9 mouse cellular contexts compared by ENCODE assay signal in genomic region chr16:57754526-57755125, GRCm38 (mm10). TPM values are rescaled to one million over a fixed set of nuclear protein-coding genes. Genes with fewer than 3 reads are reported as not detected.
DNase-seq lines count a peak whose midpoint lies in the region; ATAC-seq and TF ChIP-seq lines count a peak whose summit lies in the region.
"Had no signal": no experiment of that assay in that cellular context is flagged by ENCODE, and none has a peak within 500 bp of the region (broad histone marks: within the 10 kb centered on the region; RNA-seq: fewer than 3 reads in every experiment).

TSS of gene Col8a1 (minus strand) at chr16:57754737.

- WGBS in heart, embryonic 10.5 days = 4% methylated on average over 19 of the region's 19 CpGs
- 2% methylated on average over 19 of the region's 19 CpGs for WGBS in kidney, postnatal 0 days
- 3% methylated on average over 19 of the region's 19 CpGs for WGBS in midbrain, postnatal 0 days

- no peaks in the 10 kb centered on the region for H3K9me3 ChIP-seq in heart, embryonic 10.5 days
- H3K9me3 ChIP-seq in kidney, postnatal 0 days (replicated peaks; ENCODE audit: low read length) = no peaks in the 10 kb centered on the region
- no peaks in the 10 kb centered on the region for H3K9me3 ChIP-seq in midbrain, postnatal 0 days (ENCODE audit: low read length)

- H3K4me2 ChIP-seq in kidney, postnatal 0 days (ENCODE audit: low read length) = peak within 1 kb of the TSS; percentile 62
- H3K4me2 ChIP-seq in midbrain, postnatal 0 days (ENCODE audit: low read depth, low read length, poor library complexity, severe bottlenecking) = peak within 1 kb of the TSS; percentile 88

- peak within 1 kb of the TSS; percentile 28; the same call in 1 of the 2 replicates for H3K9ac ChIP-seq in kidney, postnatal 0 days (ENCODE audit: low read depth, low read length)
- H3K9ac ChIP-seq in midbrain, postnatal 0 days (replicated peaks; ENCODE audit: low read length, poor library complexity, severe bottlenecking) = peak within 1 kb of the TSS; percentile 61

- H3K27ac ChIP-seq in heart, embryonic 10.5 days = peak within 1 kb of the TSS; percentile 56; the same call in 1 of the 2 replicates
- H3K27ac ChIP-seq in kidney, postnatal 0 days = no peak within 1 kb of the TSS
- H3K27ac ChIP-seq in midbrain, postnatal 0 days (ENCODE audit: low read depth, low read length) = peak within 1 kb of the TSS; percentile 8; the same call in 1 of the 2 replicates
- H3K27ac ChIP-seq: macrophage had no signal

- peak; percentile 8 to 21 for DNase-seq in left cerebral cortex, adult 18-20 months (ENCODE audit: low spot score in 2 of 2)
- no peak for DNase-seq in left cerebral cortex, adult 8-10 months (ENCODE audit: low spot score in 2 of 2)
- DNase-seq in cerebellum, postnatal 25 days = peak; percentile 32 to 46
- DNase-seq in heart, embryonic 10.5 days (ENCODE audit: low spot score) = no peak
- peak; percentile 11 for DNase-seq in kidney, postnatal 0 days (ENCODE audit: low spot score)
- no peak for DNase-seq in midbrain, postnatal 0 days (ENCODE audit: low spot score)
- no peak for DNase-seq in layer of hippocampus, postnatal 25 days (ENCODE audit: extremely low spot score in 1 of 2, low spot score in 1 of 2)
- DNase-seq in spleen, postnatal 10 days (ENCODE audit: low spot score in 2 of 2) = no peak

- peaks cover 16% of the 10 kb centered on the region; the same call in 1 of the 2 replicates for H3K4me1 ChIP-seq in heart, embryonic 10.5 days
- 0 out of 2 replicates have a peak, but pooled peaks cover 4% of the 10 kb centered on the region for H3K4me1 ChIP-seq in kidney, postnatal 0 days (replicated peaks; ENCODE audit: insufficient read depth, low read length)
- no peaks in the 10 kb centered on the region for H3K4me1 ChIP-seq in midbrain, postnatal 0 days (ENCODE audit: insufficient read depth, low read length)

- no peaks in the 10 kb centered on the region for H3K36me3 ChIP-seq in heart, embryonic 10.5 days
- no peaks in the 10 kb centered on the region for H3K36me3 ChIP-seq in kidney, postnatal 0 days (ENCODE audit: insufficient read depth, low read length)
- no peaks in the 10 kb centered on the region for H3K36me3 ChIP-seq in midbrain, postnatal 0 days (ENCODE audit: insufficient read depth, low read length)

- TF ChIP-seq CTCF in kidney, postnatal 0 days (IDR thresholded peaks at IDR 0.05; ENCODE audit: low read depth) = no peak
- no peak for TF ChIP-seq CTCF in midbrain, postnatal 0 days (IDR thresholded peaks at IDR 0.05)

- H3K4me3 ChIP-seq in heart, embryonic 10.5 days = peak within 1 kb of the TSS; percentile 66
- peak within 1 kb of the TSS; percentile 31 for H3K4me3 ChIP-seq in kidney, postnatal 0 days (replicated peaks; ENCODE audit: low read depth, low read length)
- H3K4me3 ChIP-seq in midbrain, postnatal 0 days (ENCODE audit: low read depth, low read length) = peak within 1 kb of the TSS; percentile 43

- H3K27me3 ChIP-seq in heart, embryonic 10.5 days (ENCODE audit: insufficient read depth, poor library complexity, severe bottlenecking) = peaks cover 6% of the 10 kb centered on the region; the same call in 1 of the 2 replicates
- H3K27me3 ChIP-seq in kidney, postnatal 0 days (ENCODE audit: insufficient read depth, low read length) = no peaks in the 10 kb centered on the region
- H3K27me3 ChIP-seq in midbrain, postnatal 0 days (ENCODE audit: insufficient read depth, low read length) = no peaks in the 10 kb centered on the region

- ATAC-seq in kidney, postnatal 0 days (replicated peaks; ENCODE audit: low FRiP score, low read depth) = no peak
- peak; percentile 59 for ATAC-seq in midbrain, postnatal 0 days (ENCODE audit: low FRiP score)

RNA-seq across cellular contexts. Expression of gene Col8a1, which starts in this region (rescaled TPM):
- total RNA-seq in left cerebral cortex, adult 18-20 months (2021) = 1 to 10 TPM; 1.6 to 1.8 TPM
- total RNA-seq in left cerebral cortex, adult 8-10 months (2022) = 1 to 10 TPM; 1.7 to 2.6 (median 1.8) TPM
- 1.8 TPM in 2 replicates for polyA plus RNA-seq in heart, embryonic 10.5 days (2016; fragmentation: Nextera tagmentation; extraction: Ambion mirVana)
- 3.5 and 3.7 TPM in 2 replicates for polyA plus RNA-seq in kidney, postnatal 0 days (2015; fragmentation: Nextera tagmentation; extraction: Ambion mirVana)
- total RNA-seq in midbrain, postnatal 0 days (2014; rRNA removed) = 6.9 and 7.6 TPM in 2 replicates
- polyA plus RNA-seq in midbrain, postnatal 0 days (2015; fragmentation: Nextera tagmentation; extraction: Ambion mirVana) = 3.0 and 5.2 TPM in 2 replicates
- under 1 TPM; 0.74 to 0.80 TPM for total RNA-seq in layer of hippocampus, postnatal 25 days (2021)

Comparison
In these comparisons a context has a peak if more than half of its experiments do, and no peak if none do; other contexts are left out.
1. DNase-seq: peak in left cerebral cortex, adult 18-20 months (2 of 2), cerebellum, postnatal 25 days (2 of 2) and kidney, postnatal 0 days (single experiment); none in left cerebral cortex, adult 8-10 months (0 of 2), heart, embryonic 10.5 days (single experiment), midbrain, postnatal 0 days (single experiment), layer of hippocampus, postnatal 25 days (0 of 2) and spleen, postnatal 10 days (0 of 2).
2. Peak in every context shown above with its lines, with median percentiles within 50 percentile points of each other: H3K4me3 ChIP-seq.